Mouse (Mus musculus): Measurements from ENCODE around the gene Prr36.
A peak's percentile ranks its signal among the peaks of the same experiment; 100 is the strongest.
"Not testable (repeated sequence)": the region's sequence is repeated elsewhere in the genome, so short reads cannot be mapped to it uniquely, and the experiment has no call there.

The Prr36 gene

DNA sequence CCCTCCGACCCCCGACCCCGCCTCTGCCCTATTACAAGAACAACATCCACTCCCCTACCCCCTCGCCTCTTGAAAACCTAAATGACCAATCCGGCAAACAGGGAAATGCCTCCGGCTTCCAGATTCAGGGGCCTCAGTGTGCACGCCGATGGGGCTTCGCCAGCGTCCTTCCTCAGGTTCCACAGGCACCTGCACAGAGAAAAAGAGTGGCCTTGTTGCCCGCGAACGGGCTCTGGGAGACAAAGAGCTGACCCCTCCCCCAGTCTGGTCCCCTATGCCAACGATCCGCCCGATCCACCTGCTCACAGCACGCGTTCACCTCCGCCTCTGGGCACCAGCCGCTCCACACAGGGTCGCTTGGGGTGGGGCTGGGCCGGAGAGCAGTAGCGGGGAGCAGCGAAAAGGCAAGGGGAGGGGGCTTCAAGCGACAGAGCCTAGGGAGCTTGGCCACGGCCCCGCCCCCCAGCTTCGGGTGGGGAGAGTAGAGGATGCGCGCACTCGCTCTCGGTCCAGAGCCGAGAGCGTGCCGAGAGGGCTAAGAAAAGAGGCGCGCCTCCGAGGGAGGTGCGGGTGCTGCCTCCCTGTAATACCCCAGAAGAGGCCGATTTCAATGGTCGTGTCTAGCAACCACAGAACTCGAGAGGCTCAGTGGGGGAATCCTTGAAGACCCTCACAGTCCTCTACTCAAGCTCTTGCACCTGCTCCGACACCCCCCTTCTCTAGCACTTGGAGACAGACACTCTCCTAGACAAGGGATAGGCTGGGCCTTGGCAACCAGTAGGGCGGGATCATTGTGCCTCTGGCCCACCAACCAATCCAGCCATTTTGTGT, at the start of gene Prr36:
Prr36 (minus strand) TSS at position 669 of the 831 bp plus-strand sequence.
- DNase-seq (ENCODE audit: low spot score), result no peak

DNA sequence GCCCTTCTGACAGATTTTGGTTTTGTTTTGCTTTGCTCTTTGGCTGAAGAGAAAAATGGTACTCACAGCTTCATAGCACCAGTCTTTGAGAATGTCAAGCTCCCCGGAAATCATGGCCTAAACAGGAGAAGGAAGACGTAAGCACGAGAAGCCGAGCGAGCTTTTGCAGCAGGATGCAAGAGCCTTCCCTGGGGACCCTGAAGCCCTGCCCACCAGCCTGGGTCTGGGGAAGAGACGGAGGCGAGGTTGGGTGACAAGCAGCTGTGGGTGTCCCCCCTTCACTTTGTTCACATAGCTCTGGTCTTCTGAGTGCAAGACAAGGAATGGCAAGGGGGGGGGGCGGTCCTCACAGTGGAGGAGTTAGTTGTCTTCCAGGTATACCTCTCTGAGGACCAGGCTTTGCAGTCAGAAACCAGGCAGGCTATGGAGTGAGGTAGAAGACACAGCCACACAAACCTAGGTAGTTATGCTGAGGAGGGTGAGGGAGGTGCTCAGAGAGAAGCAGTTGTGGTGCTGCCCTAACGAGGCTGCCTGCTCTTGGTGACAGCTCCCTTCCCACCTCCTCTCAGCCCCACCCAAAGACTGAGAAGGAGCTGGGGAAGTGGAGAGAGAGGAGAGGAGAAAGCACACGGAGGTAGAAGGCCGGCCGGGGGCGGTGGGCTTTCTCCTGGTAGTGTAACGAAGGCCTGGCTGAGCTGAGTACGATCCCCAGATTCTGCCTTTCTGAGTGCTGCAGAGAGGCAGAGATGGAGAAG, 48.1 kb upstream of the Prr36 start:
- DNase-seq (ENCODE audit: low spot score), result no peak

DNA sequence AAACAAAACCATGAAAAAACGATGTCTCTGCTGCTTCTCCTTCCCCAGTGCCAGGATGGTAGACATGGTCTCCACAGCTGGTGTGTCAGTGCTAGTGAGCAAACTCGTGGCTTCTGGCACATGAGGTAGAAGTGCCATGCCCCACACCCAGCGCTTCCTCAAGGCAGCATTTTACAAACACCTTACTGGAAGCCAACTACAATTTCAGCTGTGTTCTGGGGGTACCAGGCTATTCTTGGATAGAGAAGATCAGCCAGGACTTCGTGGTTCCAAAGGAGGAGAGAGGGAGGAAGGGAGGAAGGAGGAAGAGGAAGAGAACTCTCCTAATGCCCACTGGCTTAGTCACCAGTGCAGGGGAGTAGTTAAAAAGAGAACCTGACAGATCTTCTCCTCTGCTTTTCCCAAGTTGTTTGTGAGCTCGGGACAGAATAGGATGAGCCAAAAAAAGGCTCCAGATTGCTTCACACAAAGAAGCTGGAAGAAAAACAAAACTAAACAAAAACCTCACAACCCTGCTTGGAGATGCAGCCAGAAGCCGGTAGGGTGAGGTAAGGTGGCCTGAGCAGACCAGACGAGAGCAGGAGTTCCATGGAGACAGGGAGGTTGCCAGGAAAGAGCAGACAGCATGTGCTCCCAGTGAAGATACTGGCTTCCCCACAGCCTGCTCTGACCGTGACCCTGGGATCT, 46.0 kb upstream of the Prr36 start:
- no peak for DNase-seq (ENCODE audit: low spot score)

DNA sequence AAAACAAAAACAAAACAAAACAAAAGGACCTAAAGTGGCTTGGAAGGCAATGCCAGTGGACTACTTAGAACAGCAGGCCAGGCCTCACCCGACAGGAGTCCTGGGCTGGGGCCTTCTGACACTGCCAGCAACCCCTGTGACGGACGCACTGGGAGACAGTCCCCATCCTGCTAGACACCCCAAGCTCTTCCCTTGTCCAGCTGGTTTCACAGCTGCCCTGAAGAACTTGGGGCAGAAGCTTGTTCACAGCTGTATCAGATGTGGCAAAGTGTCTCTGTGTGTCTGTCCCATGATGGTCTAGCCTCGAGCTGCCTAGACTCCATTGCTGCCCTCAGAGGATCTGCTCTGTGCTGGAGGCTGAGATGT, 42.5 kb upstream of the Prr36 start:
- no peak for DNase-seq (ENCODE audit: low spot score)

DNA sequence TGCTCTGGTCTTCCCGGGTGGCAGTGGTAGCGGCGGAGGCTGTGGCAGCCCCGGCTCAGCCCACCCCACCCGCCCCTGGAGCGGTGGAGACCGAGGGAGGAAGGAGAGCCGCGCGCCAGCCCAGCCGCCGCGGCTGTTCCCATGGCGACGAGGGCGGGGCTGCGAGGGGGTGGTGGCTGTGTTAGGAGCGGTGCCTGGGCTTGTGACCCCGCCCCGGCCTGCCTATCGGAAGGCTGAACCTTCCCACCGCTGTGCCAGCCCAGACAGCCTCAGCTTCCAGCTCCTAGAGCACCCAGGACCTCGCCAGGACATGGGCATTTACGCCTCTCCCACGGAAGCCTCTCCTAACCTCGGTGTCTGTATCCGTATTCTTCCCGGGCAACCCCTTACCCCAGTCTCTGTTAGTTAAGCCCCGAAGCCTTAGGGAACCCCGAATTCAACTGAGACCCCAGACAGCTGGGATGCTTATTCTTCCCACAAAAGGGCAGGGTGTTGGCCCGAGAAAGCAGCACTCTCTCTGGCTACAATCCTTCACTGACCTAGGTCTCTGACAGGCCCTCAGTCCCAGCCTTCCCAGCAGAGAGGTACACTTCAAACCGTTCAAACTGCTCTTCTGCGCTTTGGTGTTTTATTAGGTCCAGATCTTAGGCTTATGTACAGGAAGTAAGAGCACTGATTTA, 42.0 kb upstream of the Prr36 start, which contains the start of gene Ctxn1:
Ctxn1 (minus strand) TSS at position 150 of the 680 bp plus-strand sequence.
- peak; percentile 97 for DNase-seq (ENCODE audit: low spot score)

DNA sequence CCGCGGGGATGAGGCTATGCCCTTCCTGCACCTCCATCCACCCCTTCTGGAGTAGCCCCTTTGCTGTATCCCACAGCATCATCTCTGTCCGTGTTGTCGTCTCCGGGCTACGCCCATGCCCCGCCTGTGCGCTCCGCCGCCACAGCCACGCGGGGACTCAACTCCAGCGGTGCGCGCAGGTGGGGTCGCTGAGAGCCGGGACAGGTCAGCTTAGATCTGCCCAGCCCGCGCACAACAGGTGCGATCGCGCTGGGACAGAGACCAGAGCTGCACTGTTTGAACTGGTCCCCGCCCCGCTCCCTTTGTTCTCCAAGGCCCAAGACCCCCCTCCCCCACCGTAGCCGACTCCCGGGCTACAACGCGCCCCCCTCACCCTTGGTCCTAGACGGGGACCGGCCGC, 41.4 kb upstream of the Prr36 start:
- no peak for DNase-seq (ENCODE audit: low spot score)

DNA sequence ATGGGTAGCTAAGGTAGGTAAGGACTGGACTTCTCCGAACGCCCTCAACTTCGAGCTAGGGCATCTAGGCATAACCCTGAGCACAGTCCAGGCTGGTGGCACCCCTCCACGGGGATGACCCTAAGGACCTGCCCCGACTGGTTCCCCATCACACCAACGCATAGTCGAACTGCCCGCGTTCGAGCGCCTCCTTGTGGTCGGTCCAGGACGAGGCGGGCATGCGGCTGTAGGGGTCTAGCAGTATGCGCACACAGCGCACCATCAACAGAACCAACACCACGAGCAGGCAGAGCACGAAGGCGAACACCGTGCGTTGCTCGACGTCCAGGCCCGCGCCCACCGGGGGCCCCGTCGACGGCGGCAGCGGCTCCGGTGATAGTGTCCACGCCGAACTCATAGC, 41.0 kb upstream of the Prr36 start:
- peak; percentile 70 for DNase-seq (ENCODE audit: low spot score)

DNA sequence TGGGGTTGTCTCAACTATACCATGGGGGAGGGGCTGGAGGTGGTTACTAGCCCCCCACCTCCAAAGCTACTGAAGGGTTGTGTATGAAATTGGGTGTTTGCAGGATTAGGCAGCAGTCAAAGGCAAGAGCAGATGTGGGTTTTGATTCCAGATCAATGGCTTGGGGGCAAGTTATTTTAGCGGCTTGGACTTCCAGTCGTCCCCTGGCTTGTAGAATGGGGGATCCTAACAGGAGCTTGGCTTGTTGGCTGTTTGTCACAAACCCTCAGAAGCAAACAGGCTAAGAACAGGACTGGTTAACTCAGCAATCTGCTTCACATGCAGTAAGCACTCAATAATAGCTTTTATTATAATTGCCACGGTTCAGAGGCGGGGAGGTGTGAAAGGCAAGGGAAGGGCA, 40.1 kb upstream of the Prr36 start:
- no peak for DNase-seq (ENCODE audit: low spot score)

DNA sequence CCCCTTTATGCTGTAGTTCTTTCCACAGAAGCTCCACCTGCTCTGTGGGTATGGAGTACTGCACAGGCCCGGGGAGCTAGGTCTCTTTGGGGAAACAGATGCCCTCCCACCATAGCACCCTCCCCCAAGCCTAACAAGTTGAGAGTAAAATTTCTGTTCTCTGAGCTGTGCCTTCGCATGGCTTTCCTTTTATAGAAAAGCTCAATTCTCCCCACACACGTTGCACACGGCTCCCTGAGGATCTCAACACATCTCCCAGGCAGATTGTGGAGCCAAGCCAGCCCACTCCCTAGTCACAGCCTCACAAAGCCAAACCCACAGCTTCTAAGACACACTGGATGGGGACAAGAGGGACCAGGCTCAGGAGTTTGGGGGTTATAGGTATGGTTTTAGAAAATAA, 39.7 kb upstream of the Prr36 start:
- no peak for DNase-seq (ENCODE audit: low spot score)

DNA sequence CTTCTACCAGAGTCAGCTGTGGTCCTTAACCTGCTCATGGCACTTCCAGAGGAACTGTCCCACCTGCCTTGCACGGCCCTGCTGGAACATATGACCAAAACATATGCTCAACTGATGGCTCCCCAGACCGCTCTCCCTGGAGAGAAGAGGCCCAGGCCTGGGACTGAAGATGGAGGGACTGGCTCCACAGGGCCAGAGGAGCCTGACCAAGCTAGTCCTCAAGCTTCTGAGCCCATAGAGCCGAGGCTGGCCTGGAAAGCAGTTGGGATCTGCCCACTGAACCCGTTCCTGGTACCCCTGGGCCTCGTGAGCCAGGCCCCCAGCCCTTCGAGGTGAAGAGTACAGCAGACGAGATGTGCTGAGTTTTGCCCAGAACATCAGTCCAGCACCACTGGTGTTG, 38.2 kb upstream of the Prr36 start:
- DNase-seq (ENCODE audit: low spot score), result not testable (repeated sequence)

DNA sequence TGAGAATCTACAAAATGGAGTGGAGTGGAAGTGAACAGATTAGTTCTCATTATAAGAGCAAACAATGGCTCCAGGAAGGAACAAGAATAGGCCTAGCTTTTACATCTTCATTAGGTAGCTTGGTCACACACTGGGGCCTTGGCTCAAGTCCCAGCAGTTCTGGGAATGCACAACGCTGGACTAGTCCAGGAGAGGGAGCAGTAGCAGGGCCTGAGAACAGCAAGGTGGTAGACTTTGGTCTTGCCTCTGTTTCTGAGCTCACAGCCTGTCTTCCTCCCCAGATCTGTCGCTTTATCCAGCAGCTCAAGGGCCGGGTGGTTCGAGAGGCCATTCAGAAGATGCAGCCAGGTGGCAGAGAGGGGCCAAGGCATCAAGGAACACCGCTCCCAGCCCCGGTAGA, 36.7 kb upstream of the Prr36 start:
- DNase-seq (ENCODE audit: low spot score), result no peak

DNA sequence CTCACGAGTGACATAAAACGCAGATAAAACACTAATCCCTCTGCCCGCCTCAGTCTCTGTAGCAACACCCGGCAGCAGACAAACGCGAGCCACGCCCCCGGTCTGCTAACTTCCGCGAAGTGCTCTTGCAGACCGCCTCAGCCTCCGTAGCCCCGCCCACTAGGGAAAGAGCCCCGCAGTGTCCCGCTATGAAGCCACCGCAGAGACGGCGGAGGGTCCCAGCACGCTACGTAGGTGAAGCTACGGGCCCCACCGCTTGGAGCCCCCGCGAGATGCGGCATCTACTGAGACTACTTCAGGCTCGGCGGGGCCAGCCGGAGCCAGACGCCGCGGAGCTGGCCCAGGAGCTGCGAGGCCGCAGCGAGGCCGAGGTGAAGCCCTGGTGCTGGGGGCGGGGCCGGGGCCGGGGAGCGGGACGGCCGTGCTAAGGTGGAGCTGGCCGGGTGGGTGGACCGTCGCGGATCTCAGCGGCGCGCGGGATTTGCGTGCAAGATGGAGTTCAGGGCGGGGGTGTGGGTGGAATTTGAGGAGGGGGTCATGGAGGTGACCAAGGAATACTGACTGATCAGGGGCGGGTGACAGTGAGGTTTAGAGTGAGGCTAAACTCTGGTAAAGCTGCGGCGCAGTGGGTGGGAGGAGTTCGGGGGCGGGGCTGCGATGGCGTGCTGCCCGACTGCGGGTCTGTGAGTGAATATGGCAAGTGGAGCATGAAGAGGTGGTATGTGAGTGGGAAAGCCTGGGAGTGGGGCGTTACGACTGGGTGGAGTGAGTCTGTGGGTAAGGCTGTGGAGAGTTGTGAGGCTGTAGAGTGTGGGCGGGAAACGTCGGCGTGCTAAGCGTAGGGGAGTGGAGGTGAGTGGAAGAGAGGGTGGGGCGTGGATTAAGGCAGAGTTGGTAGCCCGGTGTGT, 35.9 kb upstream of the Prr36 start, which contains the start of gene Snapc2:
Snapc2 (plus strand) TSS at position 147 of the 908 bp plus-strand sequence.
- DNase-seq (ENCODE audit: low spot score), result peak; percentile 97

DNA sequence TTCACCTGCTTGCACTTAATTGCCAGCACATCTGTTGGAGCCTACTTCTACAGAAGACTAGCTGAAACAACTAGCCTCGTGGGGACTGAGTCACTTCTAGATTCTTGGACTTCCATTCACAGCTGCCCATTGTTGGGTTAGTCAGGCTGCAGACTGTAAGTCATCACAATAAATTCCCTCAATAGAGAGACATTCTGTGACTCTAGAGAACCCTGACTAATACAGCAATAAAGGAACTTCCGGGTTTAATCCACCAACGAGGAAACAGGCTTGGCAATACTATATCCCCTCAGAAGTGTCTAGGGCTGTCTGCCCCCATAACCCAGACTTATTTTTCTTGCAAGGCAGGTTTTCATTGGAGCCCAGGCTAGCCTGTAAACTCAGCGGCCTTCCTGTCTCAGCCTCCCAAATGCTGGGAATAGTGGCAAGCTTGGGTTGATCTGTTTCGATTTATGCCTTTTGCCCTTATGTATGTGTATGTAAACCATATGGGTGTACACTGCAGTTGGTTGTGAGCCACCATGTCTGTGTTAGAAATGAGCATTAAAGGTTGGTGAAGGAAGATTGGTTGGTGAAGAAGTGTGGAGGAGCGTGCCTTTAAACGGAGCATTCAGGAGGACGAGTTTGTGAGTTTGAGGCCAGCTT, 35.0 kb upstream of the Prr36 start:
- no peak for DNase-seq (ENCODE audit: low spot score)

DNA sequence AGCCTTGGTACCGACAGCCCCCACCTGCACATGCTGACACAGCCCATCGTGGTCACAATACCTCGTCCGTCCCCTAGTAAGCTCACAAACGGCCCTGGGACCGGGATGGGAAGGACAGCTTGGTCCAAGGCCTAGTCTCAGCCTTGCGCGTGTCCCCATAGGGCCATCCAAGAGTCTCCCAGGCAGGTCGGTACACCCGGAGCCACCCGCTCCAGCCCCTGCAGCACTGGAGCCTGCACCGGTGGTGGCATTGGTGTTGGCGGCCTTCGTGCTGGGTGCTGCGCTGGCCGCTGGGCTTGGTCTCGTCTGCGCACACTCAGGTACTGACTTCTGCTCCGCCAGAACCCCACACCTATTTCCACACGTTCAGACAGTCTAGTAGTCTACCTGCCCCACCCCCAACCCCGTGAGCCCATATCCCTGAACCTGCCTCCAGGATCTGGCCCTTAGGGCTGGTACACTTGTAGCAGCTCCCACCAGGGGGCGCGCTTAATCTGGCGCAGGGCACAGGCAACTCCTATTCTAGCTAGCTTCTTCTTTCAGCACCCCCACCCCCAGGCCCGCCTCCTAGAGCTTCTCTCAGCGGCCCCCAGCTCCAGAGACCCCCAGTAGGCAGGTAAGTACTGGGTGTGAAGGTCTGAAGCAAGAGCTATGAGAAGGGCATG, 33.2 kb upstream of the Prr36 start:
- DNase-seq (ENCODE audit: low spot score), result peak; percentile 86

DNA sequence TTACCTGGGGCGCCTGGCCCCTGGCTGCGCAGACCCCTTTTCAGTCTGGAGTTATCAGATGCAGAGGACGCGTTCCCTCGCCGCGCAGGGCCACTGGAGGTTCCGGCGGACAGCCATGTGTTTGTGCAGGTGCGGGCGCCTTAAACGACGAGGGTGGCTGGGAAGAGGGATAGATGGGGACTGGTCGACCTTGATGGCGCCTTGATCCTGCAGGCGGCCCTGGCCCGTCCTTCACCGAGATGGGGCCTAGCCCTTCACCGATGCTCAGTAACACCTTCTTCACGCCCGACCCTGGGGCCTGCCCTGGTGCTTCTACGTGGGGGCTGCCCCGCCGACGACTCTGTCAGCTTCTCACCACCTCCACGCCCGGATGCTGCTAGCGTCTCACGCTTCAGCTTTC, 32.0 kb upstream of the Prr36 start:
- no peak for DNase-seq (ENCODE audit: low spot score)

DNA sequence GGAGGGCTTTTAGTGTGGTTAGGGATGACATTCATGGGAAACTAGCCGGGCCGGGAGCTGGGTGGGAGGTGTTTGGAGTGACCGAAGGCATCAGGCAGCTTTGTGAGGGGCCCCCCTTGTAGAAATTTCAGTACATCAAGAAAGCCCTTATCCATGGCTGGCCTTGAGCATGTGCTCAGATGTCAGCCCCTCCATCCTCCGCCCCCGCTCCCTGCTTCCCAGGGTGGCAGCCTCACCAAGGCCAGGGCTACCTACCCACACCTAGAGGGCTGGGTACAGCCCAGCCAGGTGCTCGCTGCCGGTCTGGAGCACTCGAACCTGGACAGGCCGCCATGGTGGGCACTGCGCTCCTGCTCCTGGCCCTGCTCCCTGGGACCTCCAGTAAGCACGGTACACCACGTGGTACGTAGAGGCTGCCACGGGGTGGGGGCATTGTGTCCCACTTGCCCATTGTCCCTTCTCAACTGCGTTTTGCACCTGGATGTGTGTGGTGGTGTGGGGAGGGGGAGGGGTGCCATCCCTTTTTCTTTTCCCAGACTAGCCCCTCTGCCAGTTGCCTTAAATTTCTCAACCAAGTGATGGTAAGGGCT, 30.8 kb upstream of the Prr36 start, which contains the start of gene Tgfbr3l:
Tgfbr3l (plus strand) TSS at position 264 of the 590 bp plus-strand sequence.
- no peak for DNase-seq (ENCODE audit: low spot score)

DNA sequence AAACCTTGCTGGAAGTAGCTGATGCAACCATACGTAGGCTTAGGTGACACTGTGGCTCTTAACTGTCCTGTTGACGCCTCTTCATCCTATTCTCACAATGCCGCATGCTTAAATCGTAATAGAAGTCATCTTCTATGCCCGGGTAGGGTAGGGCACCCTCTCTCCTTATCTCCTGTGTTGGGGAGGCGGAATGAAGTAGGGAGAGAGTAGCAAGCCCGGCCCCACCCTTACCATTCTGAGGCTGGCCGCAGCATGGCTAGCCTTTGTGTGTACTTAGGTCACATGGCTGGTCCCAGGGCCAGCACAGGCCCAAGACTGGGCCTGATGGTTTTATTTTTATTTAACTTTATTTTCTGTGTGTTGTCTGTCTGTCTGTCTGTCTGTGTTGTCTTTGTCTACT, 30.0 kb upstream of the Prr36 start:
- no peak for DNase-seq (ENCODE audit: low spot score)

DNA sequence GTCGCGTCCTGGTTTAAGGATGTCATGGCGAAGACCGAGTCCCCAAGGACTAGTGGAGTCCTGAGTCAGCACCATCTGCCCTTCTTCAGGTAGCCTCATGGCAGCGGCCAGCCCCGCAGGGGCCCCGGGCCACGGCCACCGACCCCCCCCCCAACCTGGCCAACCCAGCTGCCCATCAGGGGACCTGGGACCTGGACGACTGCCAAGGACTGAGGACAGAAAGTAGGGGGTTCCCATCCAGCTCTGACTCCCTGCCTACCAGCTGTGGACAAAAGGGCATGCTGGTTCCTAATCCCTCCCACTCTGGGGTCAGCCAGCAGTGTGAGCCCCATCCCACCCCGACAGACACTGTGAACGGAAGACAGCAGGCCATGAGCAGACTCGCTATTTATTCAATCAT, 28.5 kb upstream of the Prr36 start:
- no peak for DNase-seq (ENCODE audit: low spot score)

DNA sequence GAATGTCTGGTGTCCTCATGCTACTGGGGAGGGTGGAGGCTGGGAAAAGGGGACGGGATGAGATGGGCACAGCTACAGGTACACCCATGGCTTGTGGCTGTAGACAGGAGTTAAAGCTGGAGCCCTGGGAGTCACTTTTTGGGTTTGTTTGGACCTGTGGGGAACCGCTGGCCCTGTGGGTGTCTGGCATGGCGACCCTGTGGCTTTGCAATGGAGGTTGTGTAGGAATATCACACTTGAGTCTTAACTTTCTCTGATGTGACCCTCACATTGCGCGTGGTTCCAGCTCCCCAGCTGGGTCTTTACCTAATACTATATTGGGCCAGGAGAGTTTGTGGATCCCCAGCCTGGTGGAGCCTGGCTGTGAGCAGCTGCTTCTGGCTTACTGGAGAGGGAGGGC, 27.8 kb upstream of the Prr36 start:
- no peak for DNase-seq (ENCODE audit: low spot score)
